Mouse (Mus musculus) liver, postnatal 0 days (tissue): ENCODE results near the gene Vti1a. TPM values are rescaled to one million over a fixed set of nuclear protein-coding genes. Genes with fewer than 3 reads are reported as not detected.
A peak's percentile ranks its signal among the peaks of the same experiment; 100 is the strongest.

Experiments
- ATAC-seq: fragments of 200-750 bp; cut with Nextera tagmentation; 2 replicates; pipeline ENCODE4 v1.8.0; 2017; ENCODE audit warnings: mild to moderate bottlenecking, moderate library complexity
- DNase-seq: peaks from one replicate; pipeline ENCODE4 v3.0.0-alpha.2; 2016
- H3K27ac ChIP-seq: fragments of 300-500 bp; sonication (generic); 2 replicates; pipeline ENCODE4 v1.5.1; 2014; ENCODE audit warnings: antibody characterized with exemption, moderate library complexity, mild to moderate bottlenecking, low read depth
- H3K27me3 ChIP-seq: fragments of 300-500 bp; sonication (generic); 2 replicates; pipeline ENCODE4 v1.6.1; 2014; ENCODE audit warnings: low read length, control low read depth, mixed read lengths; ENCODE audit not compliant: insufficient read depth
- H3K36me3 ChIP-seq: fragments of 300-500 bp; sonication (generic); replicated peaks from 2 replicates; pipeline ENCODE4 v1.6.1; 2014; ENCODE audit warnings: mild to moderate bottlenecking, control low read depth, low read length, moderate library complexity, mixed read lengths; ENCODE audit not compliant: insufficient read depth
- H3K4me1 ChIP-seq: fragments of 300-500 bp; sonication (generic); 2 replicates; pipeline ENCODE4 v1.6.1; 2014; ENCODE audit warnings: antibody characterized with exemption, mild to moderate bottlenecking, control low read depth; ENCODE audit not compliant: insufficient read depth
- H3K4me2 ChIP-seq: fragments of 300-500 bp; sonication (generic); 2 replicates; pipeline ENCODE4 v1.6.1; 2014; ENCODE audit warnings: low read depth, mild to moderate bottlenecking, low read length, moderate library complexity, mixed read lengths
- H3K4me3 ChIP-seq: fragments of 300-500 bp; sonication (generic); 2 replicates; pipeline ENCODE4 v1.5.1; 2014; ENCODE audit warnings: low read depth, low read length
- H3K9ac ChIP-seq: fragments of 300-500 bp; sonication (generic); replicated peaks from 2 replicates; pipeline ENCODE4 v1.6.1; 2014; ENCODE audit warnings: mild to moderate bottlenecking, moderate library complexity
- H3K9me3 ChIP-seq: fragments of 300-500 bp; sonication (generic); 2 replicates; pipeline ENCODE4 v1.6.1; 2016; ENCODE audit warnings: mild to moderate bottlenecking, control low read depth, low read length, mixed read lengths
- CTCF ChIP-seq: sonication (generic); IDR thresholded peaks from 2 replicates; pipeline ENCODE4 v1.5.1; 2016; ENCODE audit warnings: antibody characterized with exemption, low read depth
- EP300 ChIP-seq: IDR thresholded peaks from 2 replicates; pipeline ENCODE4 v1.6.1; 2016; ENCODE audit warnings: antibody characterized with exemption, low read depth, mild to moderate bottlenecking
- WGBS: fragments of 180-500 bp; shearing (Covaris S2); extraction: QIAGEN DNeasy Blood & Tissue Kit; methylation state at CpG from one replicate; pipeline ENCODE4 v1.1.7; 2014; ENCODE audit not compliant: insufficient replicate concordance; 5-methylcytosine and 5-hydroxymethylcytosine counted together
- polyA plus RNA-seq: library from polyadenylated mRNA; unstranded; fragments of >200 nt; fragmentation: Nextera tagmentation; extraction: Ambion mirVana; gene quantifications from 2 replicates; pipeline ENCODE4 v1.2.1, GENCODE M21; 2015

Vti1a gene
- polyA plus RNA-seq, 1 experiment from 2014 or later = 10.5 TPM

DNA sequence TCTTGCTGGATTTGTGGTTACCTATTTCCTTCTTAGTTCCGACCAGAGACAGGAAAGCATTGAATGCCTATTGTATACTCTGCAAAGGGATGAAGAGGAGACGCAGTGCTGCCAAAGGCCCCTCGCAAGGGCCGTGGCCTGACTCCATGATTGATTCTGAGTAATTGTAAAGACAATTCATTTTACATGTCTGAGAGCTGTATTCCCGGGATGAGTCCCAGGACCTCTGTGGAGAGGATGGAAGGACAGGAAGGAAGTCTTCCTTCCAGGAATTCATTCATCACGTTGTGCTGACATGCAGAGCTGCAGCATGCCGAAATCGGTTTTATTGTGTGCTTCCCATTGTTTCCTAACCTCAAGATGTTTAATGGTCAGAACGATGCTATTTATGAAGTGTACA, 180.2 kb downstream of the Vti1a start:
- Histone ChIP-seq H3K27me3 (no peaks in the 10 kb centered on the region), H3K4me1 (peaks cover 15% of the 10 kb centered on the region), H3K9ac (no peak overlapping the region), H3K27ac (peak overlapping the region; percentile 11; the same call in 1 of the 2 replicates), H3K4me2 (no peak overlapping the region), H3K36me3 (no peaks in the 10 kb centered on the region), H3K4me3 (no peak overlapping the region), H3K9me3 (no peaks in the 10 kb centered on the region)
- TF ChIP-seq CTCF (no peak), EP300 (0 out of 2 replicates have a peak, but pooled peaks have one; percentile 11)
- 30% methylated on average over 9 of the region's 9 CpGs for WGBS
- no peak for DNase-seq
- ATAC-seq = no peak; the same call in 1 of the 2 replicates

DNA sequence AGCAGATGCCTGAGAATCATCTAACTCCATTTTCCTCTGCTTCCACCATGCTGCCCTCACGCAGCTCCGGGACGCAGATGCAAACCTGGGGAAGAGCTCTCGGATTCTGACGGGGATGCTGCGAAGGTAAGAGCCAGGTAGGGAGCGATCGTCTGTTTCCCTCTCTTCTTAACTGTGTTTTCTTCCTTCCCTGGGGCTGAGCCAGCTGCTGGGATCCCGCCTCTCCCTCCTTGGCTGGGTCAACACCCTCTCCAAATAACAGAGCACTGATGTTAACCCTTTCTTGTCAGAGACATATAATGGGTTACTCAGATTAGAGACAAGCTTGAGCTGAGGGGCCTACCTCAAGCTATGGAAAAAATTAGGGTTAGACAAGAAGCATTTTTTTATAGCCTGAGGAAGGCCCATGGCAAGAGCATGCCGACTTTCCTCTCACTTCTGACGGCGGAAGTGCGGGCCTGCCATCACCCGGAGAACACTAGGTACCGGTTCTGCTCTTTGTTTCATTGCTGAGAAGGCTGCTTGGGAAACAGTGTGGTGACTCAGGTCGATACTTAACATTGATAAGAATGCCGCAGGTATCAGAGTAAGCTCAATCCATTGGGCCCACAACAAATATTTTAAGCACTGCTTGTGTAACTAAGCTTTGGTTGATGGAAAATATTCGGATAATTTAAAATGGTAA, 183.2 kb downstream of the Vti1a start:
- no peak overlapping the region for H3K9ac ChIP-seq
- TF ChIP-seq CTCF (no peak), EP300 (no peak)
- no peak overlapping the region for H3K4me3 ChIP-seq
- WGBS = 67% methylated on average over 18 of the region's 18 CpGs
- no peaks in the 10 kb centered on the region for H3K9me3 ChIP-seq
- no peak overlapping the region for H3K27ac ChIP-seq
- H3K36me3 ChIP-seq = no peaks in the 10 kb centered on the region
- 0 out of 2 replicates have a peak, but pooled peaks cover 12% of the 10 kb centered on the region for H3K4me1 ChIP-seq
- peak overlapping the region; percentile 11; the same call in 1 of the 2 replicates for H3K4me2 ChIP-seq
- no peak for DNase-seq
- ATAC-seq = no peak
- H3K27me3 ChIP-seq = no peaks in the 10 kb centered on the region

DNA sequence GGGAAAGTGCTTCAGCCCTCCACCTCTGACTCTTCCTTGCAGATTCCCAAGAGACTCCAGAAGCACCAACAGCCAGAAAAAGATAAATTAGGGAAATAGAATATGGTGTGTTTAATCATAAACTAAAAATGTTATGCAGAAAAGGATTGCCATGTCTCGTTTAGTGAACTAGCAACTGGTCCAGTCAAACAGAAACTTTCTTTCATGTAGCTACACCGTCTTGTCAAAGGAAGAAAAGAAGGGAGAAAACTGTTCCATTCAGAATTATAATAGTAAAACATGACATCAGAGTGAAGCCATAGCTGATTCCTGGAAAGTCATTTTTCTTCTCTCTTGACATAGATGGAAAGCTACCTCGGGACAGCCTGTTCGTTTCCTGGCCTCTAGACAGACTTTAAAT, 185.9 kb downstream of the Vti1a start:
- TF ChIP-seq EP300 = no peak
- no peak for TF ChIP-seq CTCF
- no peak overlapping the region for H3K4me2 ChIP-seq
- H3K4me3 ChIP-seq = no peak overlapping the region
- peaks cover 1% of the 10 kb centered on the region; the same call in 1 of the 2 replicates for H3K36me3 ChIP-seq
- no peak overlapping the region for H3K27ac ChIP-seq
- no peak overlapping the region for H3K9ac ChIP-seq
- 0 out of 2 replicates have a peak, but pooled peaks cover 17% of the 10 kb centered on the region for H3K4me1 ChIP-seq
- no peaks in the 10 kb centered on the region for H3K27me3 ChIP-seq
- H3K9me3 ChIP-seq = no peaks in the 10 kb centered on the region
- ATAC-seq = no peak
- WGBS = 50% methylated on average over 4 of the region's 4 CpGs
- no peak for DNase-seq

DNA sequence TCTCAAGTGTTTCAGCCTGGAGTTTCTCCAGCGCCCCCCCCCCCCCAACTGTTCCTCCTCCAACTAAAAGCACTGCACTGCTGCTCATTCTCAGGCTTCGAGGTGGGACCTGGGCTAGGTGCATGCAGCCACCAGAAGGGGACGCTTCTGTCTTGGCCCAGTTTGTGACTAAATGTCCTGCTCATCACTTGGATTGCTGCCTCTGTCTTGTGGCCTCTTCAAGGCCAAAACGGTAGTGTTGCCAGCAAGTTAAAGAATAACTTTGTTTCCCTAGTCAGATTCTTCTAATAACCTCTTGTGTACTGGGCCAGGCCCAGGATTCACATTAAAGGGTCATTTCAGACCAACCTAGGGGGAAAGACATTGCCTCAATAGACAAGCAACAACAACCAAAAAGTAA, 187.7 kb downstream of the Vti1a start:
- H3K4me1 ChIP-seq = 0 out of 2 replicates have a peak, but pooled peaks cover 17% of the 10 kb centered on the region
- H3K36me3 ChIP-seq = peaks cover 2% of the 10 kb centered on the region; the same call in 1 of the 2 replicates
- no peaks in the 10 kb centered on the region for H3K27me3 ChIP-seq
- H3K4me3 ChIP-seq = no peak overlapping the region
- no peak overlapping the region for H3K27ac ChIP-seq
- no peak overlapping the region; the same call in 1 of the 2 replicates for H3K9ac ChIP-seq
- WGBS = 57% methylated on average over 4 of the region's 4 CpGs
- no peak overlapping the region for H3K4me2 ChIP-seq
- DNase-seq (no peak), ATAC-seq (no peak)
- TF ChIP-seq CTCF (peak; percentile 20; the same call in 1 of the 2 replicates), EP300 (no peak)
- H3K9me3 ChIP-seq = no peaks in the 10 kb centered on the region

DNA sequence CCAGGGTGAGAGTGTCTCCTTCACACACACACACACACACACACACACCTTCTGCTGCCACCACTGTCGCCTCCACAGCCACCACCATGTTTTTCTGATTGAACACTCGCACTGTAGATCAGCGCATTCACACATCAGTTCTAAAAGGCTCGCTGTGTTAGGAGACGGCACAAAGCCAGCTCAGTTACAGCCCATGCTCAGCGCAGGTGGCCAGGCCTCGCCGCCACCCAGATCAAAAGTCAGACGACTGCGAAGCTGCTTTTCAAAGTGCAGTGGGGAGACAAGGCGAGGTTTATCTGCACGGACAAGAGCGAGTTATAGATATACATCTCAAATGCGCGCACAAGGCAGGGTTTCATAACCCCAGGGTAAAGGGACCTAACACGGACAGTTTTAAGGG, 191.7 kb downstream of the Vti1a start:
- WGBS = 69% methylated on average over 16 of the region's 16 CpGs
- ATAC-seq = no peak
- Histone ChIP-seq H3K4me1 (0 out of 2 replicates have a peak, but pooled peaks cover 10% of the 10 kb centered on the region), H3K27me3 (no peaks in the 10 kb centered on the region), H3K4me2 (no peak overlapping the region), H3K36me3 (peaks cover 2% of the 10 kb centered on the region; the same call in 1 of the 2 replicates), H3K9ac (no peak overlapping the region), H3K4me3 (no peak overlapping the region), H3K9me3 (no peaks in the 10 kb centered on the region), H3K27ac (no peak overlapping the region)
- TF ChIP-seq EP300 = no peak
- no peak for TF ChIP-seq CTCF
- DNase-seq = no peak

DNA sequence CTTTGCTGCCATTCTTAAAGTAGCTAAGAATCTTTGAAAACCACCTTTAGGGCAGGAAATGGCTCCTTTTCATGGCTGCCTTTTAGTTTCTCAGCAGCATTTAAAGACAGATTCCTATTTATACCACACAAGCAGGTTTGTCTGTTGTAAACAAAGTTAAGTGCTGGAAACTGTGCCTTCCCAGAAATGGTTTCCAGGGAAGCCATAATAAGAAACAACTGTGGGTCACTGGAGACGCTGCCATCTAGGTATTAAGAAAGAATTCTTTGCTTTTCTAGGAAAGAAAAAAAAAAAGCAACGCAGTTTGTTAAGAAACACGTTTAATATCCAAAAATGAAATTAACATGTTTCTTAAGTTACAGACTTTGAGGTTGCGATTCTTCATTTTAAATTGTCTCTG, 192.1 kb downstream of the Vti1a start:
- H3K27ac ChIP-seq = no peak overlapping the region
- H3K27me3 ChIP-seq = no peaks in the 10 kb centered on the region
- H3K4me2 ChIP-seq = no peak overlapping the region
- no peak overlapping the region for H3K4me3 ChIP-seq
- ATAC-seq (no peak), DNase-seq (no peak)
- 88% methylated on average over 4 of the region's 4 CpGs for WGBS
- H3K9ac ChIP-seq = no peak overlapping the region
- no peak for TF ChIP-seq CTCF
- TF ChIP-seq EP300 = no peak
- no peaks in the 10 kb centered on the region for H3K9me3 ChIP-seq
- H3K36me3 ChIP-seq = peaks cover 2% of the 10 kb centered on the region; the same call in 1 of the 2 replicates
- H3K4me1 ChIP-seq = 0 out of 2 replicates have a peak, but pooled peaks cover 10% of the 10 kb centered on the region
